Mouse (Mus musculus) liver, adult 2 months (tissue): ENCODE results near the gene Srgap3. TPM values are rescaled to one million over a fixed set of nuclear protein-coding genes. Genes with fewer than 3 reads are reported as not detected.

Source experiments
- DNase-seq: peaks from one replicate; pipeline ENCODE4 v3.0.0-alpha.2; 2011; ENCODE audit warnings: low read depth, low spot score; ENCODE audit errors: extremely low read depth
- H3K27ac ChIP-seq: fragments of 200-500 bp; replicated peaks from 2 replicates; pipeline ENCODE4 v1.5.1; 2012; ENCODE audit warnings: low read depth, mild to moderate bottlenecking, control low read depth, inconsistent platforms, low read length; ENCODE audit not compliant: insufficient read depth
- H3K27me3 ChIP-seq: fragments of 200-500 bp; 2 replicates; pipeline ENCODE4 v1.6.1; 2012; ENCODE audit warnings: mild to moderate bottlenecking, moderate library complexity, low read length, inconsistent platforms; ENCODE audit not compliant: control insufficient read depth, insufficient read depth
- H3K36me3 ChIP-seq: fragments of 200-500 bp; 2 replicates; pipeline ENCODE4 v1.6.1; 2012; ENCODE audit warnings: low read length, inconsistent platforms; ENCODE audit not compliant: control insufficient read depth, insufficient read depth
- H3K4me1 ChIP-seq: fragments of 200-500 bp; 2 replicates; pipeline ENCODE4 v1.6.1; 2011; ENCODE audit warnings: low read length; ENCODE audit not compliant: control insufficient read depth, insufficient read depth
- H3K4me3 ChIP-seq: fragments of 200-500 bp; 2 replicates; pipeline ENCODE4 v1.5.1; 2011; ENCODE audit warnings: low read depth, mild to moderate bottlenecking, control low read depth, low read length, moderate library complexity; ENCODE audit not compliant: insufficient read depth
- H3K79me2 ChIP-seq: fragments of 200-500 bp; 2 replicates; pipeline ENCODE4 v1.6.1; 2012; ENCODE audit warnings: inconsistent platforms, mild to moderate bottlenecking, low read length, moderate library complexity; ENCODE audit not compliant: control insufficient read depth, insufficient read depth
- H3K9ac ChIP-seq: fragments of 200-500 bp; 2 replicates; pipeline ENCODE4 v1.6.1; 2012; ENCODE audit warnings: low read depth, mild to moderate bottlenecking, control low read depth, inconsistent platforms, low read length
- CTCF ChIP-seq: fragments of 200-500 bp; IDR thresholded peaks from 2 replicates; pipeline ENCODE4 v1.5.1; 2011; ENCODE audit warnings: low read depth, low read length, control low read depth
- POLR2A ChIP-seq: fragments of 200-500 bp; IDR thresholded peaks from 2 replicates; pipeline ENCODE4 v1.6.1; 2011; ENCODE audit warnings: low read length, control low read depth; ENCODE audit not compliant: insufficient read depth; ENCODE audit errors: extremely low read depth
- WGBS: fragments of 180-500 bp; shearing (Covaris S2); methylation state at CpG from one replicate; pipeline ENCODE4 v1.1.7; 2018; 5-methylcytosine and 5-hydroxymethylcytosine counted together
- polyA plus RNA-seq: library from polyadenylated mRNA; depleted of rRNA; stranded (reverse); fragments of >200 nt; gene quantifications from 2 replicates; pipeline ENCODE4 v1.2.3, GENCODE M21; 2012
- total RNA-seq: library from RNA; depleted of rRNA; stranded (reverse); fragments of >200 nt; gene quantifications from 2 replicates; pipeline ENCODE4 v1.2.3, GENCODE M21; 2014

Srgap3 gene
- total and polyA plus RNA-seq, 2 experiments: 0.69 to 0.83 TPM

DNA sequence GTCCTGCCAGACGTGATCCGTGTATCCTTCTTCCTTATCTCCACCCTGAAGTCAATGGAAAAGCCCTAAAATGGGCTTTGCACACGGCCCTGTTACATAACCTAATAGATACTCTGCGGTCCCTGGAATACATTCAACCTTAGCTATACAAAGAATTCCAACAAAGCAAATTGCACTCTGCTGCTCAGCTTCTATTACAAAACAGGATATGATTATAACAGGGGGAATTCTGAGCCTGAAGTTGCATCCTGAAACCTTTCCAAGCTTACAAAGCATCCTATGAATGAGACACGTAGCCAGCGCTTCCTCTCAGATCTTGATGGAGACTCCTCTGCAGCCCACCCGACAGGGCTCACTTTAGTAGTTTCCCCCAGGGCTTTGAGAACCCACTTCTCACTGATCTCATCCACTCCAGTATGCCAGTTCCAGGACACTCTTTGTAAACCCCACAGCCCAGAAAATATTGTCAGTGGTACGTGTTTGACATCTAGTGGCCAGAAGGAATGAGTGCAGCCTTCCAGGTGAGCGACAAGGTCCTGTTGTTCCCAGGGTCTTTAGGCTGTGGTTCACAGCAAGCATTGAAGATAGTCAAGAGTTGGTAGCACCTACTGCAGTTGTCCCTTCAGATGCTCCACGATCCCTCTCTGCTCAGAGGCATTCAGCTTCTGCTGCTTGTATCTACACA lies 165.5 kb downstream of the Srgap3 start:
- no peak overlapping the region for H3K4me3 ChIP-seq
- TF ChIP-seq CTCF: no peak
- no peak for TF ChIP-seq POLR2A
- no peaks in the 10 kb centered on the region for H3K36me3 ChIP-seq
- H3K4me1 ChIP-seq: no peaks in the 10 kb centered on the region; the same call in 1 of the 2 replicates
- H3K27ac ChIP-seq: no peak overlapping the region
- no peaks in the 10 kb centered on the region for H3K79me2 ChIP-seq
- WGBS: 59% methylated on average over 10 of the region's 10 CpGs
- no peaks in the 10 kb centered on the region for H3K27me3 ChIP-seq
- DNase-seq: no peak
- H3K9ac ChIP-seq: no peak overlapping the region

DNA sequence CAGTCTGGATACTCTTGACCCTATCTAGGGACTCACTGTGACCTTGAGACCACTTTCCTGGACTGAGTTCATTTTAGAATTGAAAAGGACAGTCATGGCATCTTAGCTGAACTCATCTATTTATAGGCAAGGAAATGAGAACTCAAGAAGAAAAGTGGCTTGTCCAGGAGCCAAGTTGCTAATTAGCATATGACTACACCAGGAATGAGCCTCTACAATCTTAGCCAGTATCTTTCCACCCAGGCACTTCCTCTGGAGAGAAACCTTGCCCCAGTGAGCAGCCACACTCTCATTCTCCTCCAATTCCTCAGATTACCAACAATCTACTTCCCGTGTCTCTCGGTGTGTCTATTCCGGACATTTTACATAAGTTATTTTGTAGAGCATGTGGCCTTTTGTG lies 168.9 kb downstream of the Srgap3 start:
- DNase-seq: peak; percentile 12
- H3K27ac ChIP-seq: 0 out of 2 replicates have a peak overlapping the region, but pooled peaks have one; percentile 16
- H3K27me3 ChIP-seq: no peaks in the 10 kb centered on the region
- H3K79me2 ChIP-seq: no peaks in the 10 kb centered on the region
- no peak for TF ChIP-seq CTCF
- TF ChIP-seq POLR2A: no peak
- H3K4me1 ChIP-seq: no peaks in the 10 kb centered on the region; the same call in 1 of the 2 replicates
- no peaks in the 10 kb centered on the region for H3K36me3 ChIP-seq
- H3K9ac ChIP-seq: no peak overlapping the region
- WGBS: 76% methylated on average over 3 of the region's 3 CpGs
- H3K4me3 ChIP-seq: no peak overlapping the region

DNA sequence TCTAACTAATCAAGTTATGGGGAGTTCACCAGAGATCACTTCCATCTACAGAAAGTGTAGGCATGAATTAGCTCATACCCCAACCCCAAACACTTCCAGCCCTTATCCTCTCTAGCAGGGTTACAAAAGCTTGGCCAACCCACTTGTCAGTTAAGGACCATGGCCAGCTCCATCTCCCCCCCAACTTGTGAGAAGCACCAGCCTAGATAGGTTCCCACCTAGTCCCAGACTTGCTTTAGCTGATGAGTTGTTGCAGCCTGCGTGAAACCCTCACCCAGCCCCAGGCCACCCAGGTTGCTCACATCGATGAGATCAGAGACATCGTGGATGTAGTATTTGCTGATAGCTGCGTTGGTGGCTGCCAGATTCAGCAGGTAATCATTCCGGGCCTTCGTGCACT lies 170.3 kb downstream of the Srgap3 start:
- H3K9ac ChIP-seq: no peak overlapping the region
- no peak for DNase-seq
- H3K27me3 ChIP-seq: no peaks in the 10 kb centered on the region
- no peaks in the 10 kb centered on the region; the same call in 1 of the 2 replicates for H3K4me1 ChIP-seq
- 87% methylated on average over 6 of the region's 6 CpGs for WGBS
- H3K36me3 ChIP-seq: no peaks in the 10 kb centered on the region
- no peak overlapping the region for H3K4me3 ChIP-seq
- TF ChIP-seq POLR2A: no peak
- no peak for TF ChIP-seq CTCF
- H3K79me2 ChIP-seq: no peaks in the 10 kb centered on the region
- no peak overlapping the region for H3K27ac ChIP-seq

DNA sequence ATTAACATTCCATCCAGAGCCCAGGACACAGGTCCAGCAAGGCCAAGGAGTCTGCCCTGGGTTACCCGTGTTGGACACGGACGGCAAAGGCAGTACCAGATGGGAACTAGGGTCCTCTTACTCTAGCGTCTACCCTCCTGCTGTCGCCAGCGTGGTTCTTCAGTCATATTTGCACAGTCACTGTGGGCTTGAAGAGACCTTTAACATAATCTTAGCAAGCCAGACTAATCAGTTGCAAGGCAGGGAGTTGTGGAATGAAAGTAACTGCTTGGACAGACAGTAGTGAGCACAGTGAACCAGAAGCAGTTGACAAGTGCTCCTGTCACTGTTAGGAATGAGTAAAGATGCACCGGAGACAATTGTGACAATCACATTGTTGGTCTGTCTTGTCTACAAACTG lies 173.3 kb downstream of the Srgap3 start:
- H3K4me1 ChIP-seq: no peaks in the 10 kb centered on the region; the same call in 1 of the 2 replicates
- no peaks in the 10 kb centered on the region for H3K27me3 ChIP-seq
- no peaks in the 10 kb centered on the region; the same call in 1 of the 2 replicates for H3K36me3 ChIP-seq
- TF ChIP-seq POLR2A: no peak
- no peak for TF ChIP-seq CTCF
- H3K9ac ChIP-seq: no peak overlapping the region
- WGBS: 87% methylated on average over 7 of the region's 7 CpGs
- no peak for DNase-seq
- H3K79me2 ChIP-seq: no peaks in the 10 kb centered on the region
- H3K27ac ChIP-seq: no peak overlapping the region
- H3K4me3 ChIP-seq: no peak overlapping the region

DNA sequence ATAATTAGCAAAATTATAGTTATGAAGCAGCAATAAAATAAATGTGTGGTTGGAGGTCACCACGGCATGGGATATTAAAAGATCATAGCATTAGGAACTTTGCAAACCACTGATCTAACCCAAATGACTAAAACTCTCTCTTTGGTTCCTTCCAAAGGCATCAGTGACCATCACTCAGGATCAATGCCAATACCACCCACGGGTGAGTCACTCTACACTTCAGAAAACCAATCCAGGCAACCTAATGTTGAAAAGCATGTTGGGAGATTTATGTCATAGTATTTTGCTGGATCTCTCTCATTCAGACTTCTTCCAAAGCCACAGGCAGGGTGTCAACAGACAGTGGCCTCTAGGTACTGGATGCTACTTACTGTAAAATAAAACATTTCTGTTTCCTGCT lies 176.1 kb downstream of the Srgap3 start:
- no peaks in the 10 kb centered on the region; the same call in 1 of the 2 replicates for H3K36me3 ChIP-seq
- no peak for DNase-seq
- H3K9ac ChIP-seq: no peak overlapping the region
- 80% methylated on average over 2 of the region's 2 CpGs for WGBS
- H3K79me2 ChIP-seq: no peaks in the 10 kb centered on the region
- no peaks in the 10 kb centered on the region for H3K4me1 ChIP-seq
- TF ChIP-seq CTCF (no peak), POLR2A (no peak)
- no peak overlapping the region for H3K27ac ChIP-seq
- H3K4me3 ChIP-seq: no peak overlapping the region
- no peaks in the 10 kb centered on the region for H3K27me3 ChIP-seq

DNA sequence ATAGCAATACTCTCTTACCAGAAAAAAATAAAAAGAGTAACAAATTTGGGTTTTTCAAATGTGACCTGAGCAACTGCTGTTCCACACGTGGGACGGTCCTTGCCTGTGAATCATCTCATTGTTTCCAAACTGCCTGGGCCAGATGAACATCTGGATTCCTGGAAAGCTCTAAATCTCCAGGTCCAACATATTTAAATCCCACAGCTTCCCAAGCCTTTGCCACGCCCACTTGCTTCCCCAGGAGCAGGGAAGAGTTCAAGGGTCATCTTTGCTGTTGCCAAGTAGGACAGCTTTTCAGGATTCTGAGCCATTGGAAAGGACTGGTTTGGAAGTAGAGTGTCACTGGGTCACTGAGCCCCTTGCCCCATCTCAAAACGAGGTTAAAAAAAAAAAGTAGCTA lies 188.5 kb downstream of the Srgap3 start:
- Histone ChIP-seq H3K9ac (no peak overlapping the region), H3K4me1 (no peaks in the 10 kb centered on the region), H3K79me2 (no peaks in the 10 kb centered on the region), H3K36me3 (no peaks in the 10 kb centered on the region), H3K27ac (no peak overlapping the region), H3K4me3 (no peak overlapping the region), H3K27me3 (no peaks in the 10 kb centered on the region)
- TF ChIP-seq CTCF (no peak), POLR2A (no peak)
- 14% methylated on average over 4 of the region's 4 CpGs for WGBS
- peak; percentile 71 for DNase-seq
